Mouse (Mus musculus) ES-Bruce4 (cell line): Measurements from ENCODE around the gene Serpinf1. TPM values are rescaled to one million over a fixed set of nuclear protein-coding genes. Genes with fewer than 3 reads are reported as not detected.

Experiments used
- H3K27ac ChIP-seq: 2 replicates; pipeline ENCODE4 v1.5.1; 2012; ENCODE audit warnings: low read length, inconsistent platforms; ENCODE audit not compliant: insufficient read depth
- H3K27me3 ChIP-seq: 2 replicates; pipeline ENCODE4 v1.6.1; 2012; ENCODE audit warnings: mild to moderate bottlenecking, low read length, inconsistent platforms; ENCODE audit not compliant: control insufficient read depth, poor library complexity, insufficient read depth, severe bottlenecking
- H3K36me3 ChIP-seq: 2 replicates; pipeline ENCODE4 v1.6.1; 2012; ENCODE audit warnings: inconsistent platforms, mild to moderate bottlenecking, low read length, moderate library complexity; ENCODE audit not compliant: control insufficient read depth, poor library complexity, insufficient read depth, severe bottlenecking
- H3K4me1 ChIP-seq: one replicate; pipeline ENCODE4 v1.8.1; 2011; ENCODE audit warnings: low read length; ENCODE audit not compliant: control insufficient read depth, insufficient read depth
- H3K4me3 ChIP-seq: 2 replicates; pipeline ENCODE4 v1.5.1; 2011; ENCODE audit warnings: low read depth, mild to moderate bottlenecking, low read length
- H3K9ac ChIP-seq: 2 replicates; pipeline ENCODE4 v1.6.1; 2012; ENCODE audit warnings: low read depth, mild to moderate bottlenecking, inconsistent platforms; ENCODE audit not compliant: poor library complexity, severe bottlenecking
- H3K9me3 ChIP-seq: replicated peaks from 2 replicates; pipeline ENCODE4 v1.6.1; 2012; ENCODE audit warnings: mild to moderate bottlenecking, low read length, inconsistent platforms; ENCODE audit not compliant: control insufficient read depth, poor library complexity, insufficient read depth, severe bottlenecking
- CTCF ChIP-seq: IDR thresholded peaks from one replicate; pipeline ENCODE4 v1.8.1; 2011; ENCODE audit warnings: low read depth, low read length
- EP300 ChIP-seq: IDR thresholded peaks from 2 replicates; pipeline ENCODE4 v1.6.1; 2011; ENCODE audit warnings: low read depth, low read length; ENCODE audit not compliant: insufficient read depth
- POLR2A ChIP-seq: IDR thresholded peaks from one replicate; pipeline ENCODE4 v1.8.1; 2011; ENCODE audit warnings: low read length; ENCODE audit not compliant: insufficient read depth
- polyA plus RNA-seq: library from polyadenylated mRNA; stranded (reverse); fragments of >200 nt; gene quantifications from 2 replicates; pipeline ENCODE4 v1.2.4, GENCODE M21; 2011; ENCODE audit warnings: low read depth; ENCODE audit not compliant: missing spikeins, insufficient read depth, insufficient read length

The Serpinf1 gene
- polyA plus RNA-seq, 1 experiment, result 4.9 TPM

DNA sequence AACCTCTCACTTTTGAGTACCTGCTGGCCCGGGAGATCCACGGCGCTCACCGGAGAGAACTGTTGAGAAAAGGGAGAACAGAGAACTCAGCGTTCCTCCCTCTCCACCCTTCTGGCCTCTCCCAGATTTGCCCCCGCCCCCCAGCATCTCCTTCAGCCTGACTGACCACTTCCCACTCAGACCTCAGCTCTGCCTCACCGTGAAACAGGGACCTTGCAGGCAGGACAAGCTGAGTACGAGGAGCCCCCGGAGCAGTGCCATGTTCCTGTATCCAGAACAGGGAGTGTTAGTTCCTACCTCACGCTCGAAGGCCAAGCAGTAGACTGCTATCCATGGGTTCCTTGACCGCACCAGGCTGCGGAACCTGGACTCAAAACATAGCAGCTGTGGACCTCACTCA is 15.7 kb upstream of the Serpinf1 start:
- Histone ChIP-seq H3K4me3 (no peak overlapping the region), H3K9ac (no peak overlapping the region), H3K27me3 (no peaks in the 10 kb centered on the region), H3K4me1 (no peaks in the 10 kb centered on the region), H3K27ac (no peak overlapping the region), H3K9me3 (no peaks in the 10 kb centered on the region), H3K36me3 (no peaks in the 10 kb centered on the region)
- TF ChIP-seq EP300 (no peak), POLR2A (no peak), CTCF (no peak)

- Histone ChIP-seq H3K4me3 (no peak overlapping the region), H3K9ac (no peak overlapping the region), H3K27ac (no peak overlapping the region), H3K9me3 (no peaks in the 10 kb centered on the region), H3K36me3 (no peaks in the 10 kb centered on the region), H3K4me1 (no peaks in the 10 kb centered on the region), H3K27me3 (no peaks in the 10 kb centered on the region)
- TF ChIP-seq CTCF (peak; percentile 47), EP300 (no peak)
Observed at GRCm38 (mm10) chr11:75434138-75434537, 11.6 kb upstream of the Serpinf1 start.

DNA sequence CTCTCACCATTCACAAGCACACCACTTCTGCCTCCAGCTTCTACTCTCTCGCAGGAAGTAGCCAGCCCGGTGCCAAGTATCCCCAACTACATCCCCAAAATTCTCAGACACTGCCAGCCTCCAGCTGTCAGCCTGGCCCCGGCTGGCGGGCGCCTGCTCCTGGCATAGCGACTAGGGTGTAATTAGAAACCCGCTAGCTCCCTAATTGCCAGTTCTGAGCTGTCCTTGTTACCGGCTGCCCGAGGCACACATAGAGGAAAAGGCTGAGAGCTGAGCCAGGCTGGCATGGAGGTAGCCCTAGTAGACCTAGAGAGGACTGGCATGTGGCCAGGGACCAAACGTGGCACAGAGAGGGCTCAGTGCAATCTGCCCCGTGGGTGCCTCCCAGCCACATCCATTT is 8.8 kb upstream of the Serpinf1 start:
- Histone ChIP-seq H3K9ac (no peak overlapping the region), H3K9me3 (no peaks in the 10 kb centered on the region), H3K36me3 (no peaks in the 10 kb centered on the region), H3K4me3 (no peak overlapping the region), H3K4me1 (no peaks in the 10 kb centered on the region), H3K27me3 (no peaks in the 10 kb centered on the region), H3K27ac (no peak overlapping the region)
- TF ChIP-seq POLR2A (no peak), EP300 (no peak), CTCF (no peak)

- no peaks in the 10 kb centered on the region for H3K4me1 ChIP-seq
- no peaks in the 10 kb centered on the region for H3K9me3 ChIP-seq
- H3K27ac ChIP-seq, result no peak overlapping the region
- H3K4me3 ChIP-seq, result no peak overlapping the region
- H3K27me3 ChIP-seq, result no peaks in the 10 kb centered on the region
- H3K9ac ChIP-seq, result no peak overlapping the region
- no peaks in the 10 kb centered on the region for H3K36me3 ChIP-seq
- TF ChIP-seq CTCF (no peak), POLR2A (no peak), EP300 (no peak)
Observed at GRCm38 (mm10) chr11:75429019-75429705, 6.7 kb upstream of the Serpinf1 start.

GRCm38 (mm10) chr11:75424459-75424858 is 2.0 kb upstream of the Serpinf1 start:
- no peaks in the 10 kb centered on the region for H3K9me3 ChIP-seq
- H3K27me3 ChIP-seq, result no peaks in the 10 kb centered on the region
- no peaks in the 10 kb centered on the region for H3K4me1 ChIP-seq
- no peak overlapping the region for H3K9ac ChIP-seq
- TF ChIP-seq EP300 (no peak), CTCF (no peak), POLR2A (no peak)
- no peak overlapping the region for H3K4me3 ChIP-seq
- no peak overlapping the region for H3K27ac ChIP-seq
- no peaks in the 10 kb centered on the region for H3K36me3 ChIP-seq

- H3K4me3 ChIP-seq, result no peak overlapping the region
- no peaks in the 10 kb centered on the region for H3K9me3 ChIP-seq
- H3K4me1 ChIP-seq, result no peaks in the 10 kb centered on the region
- H3K27ac ChIP-seq, result no peak overlapping the region
- TF ChIP-seq CTCF, result no peak
- no peak for TF ChIP-seq POLR2A
- TF ChIP-seq EP300, result no peak
- H3K36me3 ChIP-seq, result no peaks in the 10 kb centered on the region
- H3K27me3 ChIP-seq, result no peaks in the 10 kb centered on the region
- no peak overlapping the region for H3K9ac ChIP-seq
Observed at GRCm38 (mm10) chr11:75424033-75424432, 1.5 kb upstream of the Serpinf1 start.
